In genomic region chr12:5757361-5757760, GRCm38 (mm10) we compare ENCODE assay signal across 22 mouse cellular contexts.
"Had no signal": no experiment of that assay in that cellular context is flagged by ENCODE, and none has a peak within 500 bp of the region (broad histone marks: within the 10 kb centered on the region; RNA-seq: fewer than 3 reads in every experiment).

No protein-coding gene starts in this region.

- ATAC-seq: hindbrain, embryonic 16.5 days; inflammation-experienced regulatory T-cells, adult 6 months; intestine, embryonic 15.5 days; intestine, postnatal 0 days had no signal

- DNase-seq: heart, adult 2 months; heart, postnatal 4 days; kidney, adult 18-20 months; kidney, adult 8-10 months; kidney, postnatal 10 days; kidney, postnatal 25 days; kidney, postnatal 4 days; liver; liver, embryonic 13.5 days had no signal

- H3K4me1 ChIP-seq: heart, embryonic 10.5 days; heart, embryonic 12.5 days; hindbrain, embryonic 10.5 days; hindbrain, embryonic 12.5 days; intestine, embryonic 15.5 days; limb, embryonic 12.5 days; liver, embryonic 13.5 days had no signal

- H3K4me3 ChIP-seq: heart, adult 2 months; heart, embryonic 10.5 days; heart, embryonic 12.5 days; hindbrain, embryonic 10.5 days; hindbrain, embryonic 12.5 days; intestine, embryonic 15.5 days; layer of hippocampus, adult 2 months; left cerebral cortex, adult 2 months; limb, embryonic 10.5 days; limb, embryonic 12.5 days; liver, embryonic 13.5 days had no signal

- H3K27ac ChIP-seq: heart, adult 2 months; heart, embryonic 10.5 days; hindbrain, embryonic 10.5 days; hindbrain, embryonic 12.5 days; hindbrain, embryonic 14.5 days; intestine, embryonic 15.5 days; layer of hippocampus, adult 2 months; left cerebral cortex, adult 2 months; limb, embryonic 10.5 days; limb, embryonic 12.5 days; liver, embryonic 13.5 days had no signal
